Mouse (Mus musculus): ENCODE measurements around the gene Myof. TPM values are rescaled to one million over a fixed set of nuclear protein-coding genes. Genes with fewer than 3 reads are reported as not detected.

Gene Myof
- polyA plus RNA-seq, 1 experiment from 2014 or later = 36.4 TPM

GRCm38 (mm10) chr19:37877511-37878167 is 165.7 kb downstream of the Myof start:
- ATAC-seq (no peak), DNase-seq (ENCODE audit: low spot score) (no peak)
- Histone ChIP-seq H3K9ac (replicated peaks; ENCODE audit: low read depth) (no peak overlapping the region), H3K4me1 (ENCODE audit: insufficient read depth, low read depth, low read length) (no peaks in the 10 kb centered on the region), H3K27ac (ENCODE audit: low read length) (no peak overlapping the region), H3K36me3 (ENCODE audit: insufficient read depth, low read length) (no peaks in the 10 kb centered on the region), H3K4me3 (ENCODE audit: low read depth, low read length) (no peak overlapping the region), H3K9me3 (ENCODE audit: low read length) (no peaks in the 10 kb centered on the region), H3K27me3 (replicated peaks; ENCODE audit: insufficient read depth, low read length) (0 out of 2 replicates have a peak, but pooled peaks cover 8% of the 10 kb centered on the region), H3K4me2 (replicated peaks; ENCODE audit: low read depth, low read length) (no peak overlapping the region)
- 13% methylated on average over 20 of the region's 20 CpGs for WGBS
- TF ChIP-seq EP300 (IDR thresholded peaks at IDR 0.05) (no peak), CTCF (IDR thresholded peaks at IDR 0.05) (no peak)

- DNase-seq (ENCODE audit: low spot score) (no peak), ATAC-seq (no peak)
- Histone ChIP-seq H3K9me3 (ENCODE audit: low read length) (no peaks in the 10 kb centered on the region), H3K27ac (ENCODE audit: low read length) (no peak overlapping the region), H3K27me3 (replicated peaks; ENCODE audit: insufficient read depth, low read length) (0 out of 2 replicates have a peak, but pooled peaks cover 8% of the 10 kb centered on the region), H3K4me3 (ENCODE audit: low read depth, low read length) (no peak overlapping the region), H3K4me2 (replicated peaks; ENCODE audit: low read depth, low read length) (no peak overlapping the region), H3K36me3 (ENCODE audit: insufficient read depth, low read length) (no peaks in the 10 kb centered on the region), H3K9ac (replicated peaks; ENCODE audit: low read depth) (no peak overlapping the region), H3K4me1 (ENCODE audit: insufficient read depth, low read depth, low read length) (no peaks in the 10 kb centered on the region)
- TF ChIP-seq EP300 (IDR thresholded peaks at IDR 0.05) = no peak
- no peak for TF ChIP-seq CTCF (IDR thresholded peaks at IDR 0.05)
- 64% methylated on average over 6 of the region's 6 CpGs for WGBS
Observed at GRCm38 (mm10) chr19:37876605-37877245, 166.7 kb downstream of the Myof start.

DNA sequence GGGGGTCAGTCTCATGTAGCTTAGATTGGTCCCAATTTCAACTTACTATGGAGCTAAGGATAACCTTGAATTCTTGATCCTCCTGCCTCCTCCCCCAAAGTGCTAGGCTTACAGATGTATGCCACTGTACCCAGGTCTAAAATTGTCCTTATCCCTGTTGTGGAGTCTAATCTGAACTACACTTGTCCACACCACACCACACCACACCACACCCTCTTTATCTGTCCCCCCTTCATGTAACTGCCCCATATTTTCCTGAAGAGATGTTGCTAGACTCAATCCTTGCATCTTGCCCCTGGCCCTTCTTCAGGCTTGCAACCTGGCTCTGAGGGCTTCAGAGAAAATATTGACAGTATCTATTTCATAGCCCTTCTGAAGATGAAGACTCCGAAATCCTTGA is 169.9 kb downstream of the Myof start:
- no peak overlapping the region for H3K4me3 ChIP-seq (ENCODE audit: low read depth, low read length)
- H3K4me2 ChIP-seq (replicated peaks; ENCODE audit: low read depth, low read length) = no peak overlapping the region
- 0 out of 2 replicates have a peak, but pooled peaks cover 8% of the 10 kb centered on the region for H3K27me3 ChIP-seq (replicated peaks; ENCODE audit: insufficient read depth, low read length)
- TF ChIP-seq CTCF (IDR thresholded peaks at IDR 0.05) = no peak
- TF ChIP-seq EP300 (IDR thresholded peaks at IDR 0.05) = no peak
- H3K9me3 ChIP-seq (ENCODE audit: low read length) = no peaks in the 10 kb centered on the region
- H3K9ac ChIP-seq (replicated peaks; ENCODE audit: low read depth) = no peak overlapping the region
- no peak overlapping the region for H3K27ac ChIP-seq (ENCODE audit: low read length)
- 61% methylated on average over 1 of the region's 1 CpGs for WGBS
- no peak for ATAC-seq
- H3K36me3 ChIP-seq (ENCODE audit: insufficient read depth, low read length) = no peaks in the 10 kb centered on the region
- no peak for DNase-seq (ENCODE audit: low spot score)
- H3K4me1 ChIP-seq (ENCODE audit: insufficient read depth, low read depth, low read length) = no peaks in the 10 kb centered on the region

GRCm38 (mm10) chr19:37867592-37867991 is 175.8 kb downstream of the Myof start:
- Histone ChIP-seq H3K4me3 (ENCODE audit: low read depth, low read length) (no peak overlapping the region), H3K9me3 (ENCODE audit: low read length) (no peaks in the 10 kb centered on the region), H3K4me2 (replicated peaks; ENCODE audit: low read depth, low read length) (no peak overlapping the region), H3K27ac (ENCODE audit: low read length) (no peak overlapping the region), H3K36me3 (ENCODE audit: insufficient read depth, low read length) (no peaks in the 10 kb centered on the region), H3K4me1 (ENCODE audit: insufficient read depth, low read depth, low read length) (no peaks in the 10 kb centered on the region), H3K9ac (replicated peaks; ENCODE audit: low read depth) (no peak overlapping the region), H3K27me3 (replicated peaks; ENCODE audit: insufficient read depth, low read length) (no peaks in the 10 kb centered on the region)
- TF ChIP-seq CTCF (IDR thresholded peaks at IDR 0.05) (no peak), EP300 (IDR thresholded peaks at IDR 0.05) (no peak)
- ATAC-seq (no peak), DNase-seq (ENCODE audit: low spot score) (no peak)
- 74% methylated on average over 3 of the region's 3 CpGs for WGBS

DNA sequence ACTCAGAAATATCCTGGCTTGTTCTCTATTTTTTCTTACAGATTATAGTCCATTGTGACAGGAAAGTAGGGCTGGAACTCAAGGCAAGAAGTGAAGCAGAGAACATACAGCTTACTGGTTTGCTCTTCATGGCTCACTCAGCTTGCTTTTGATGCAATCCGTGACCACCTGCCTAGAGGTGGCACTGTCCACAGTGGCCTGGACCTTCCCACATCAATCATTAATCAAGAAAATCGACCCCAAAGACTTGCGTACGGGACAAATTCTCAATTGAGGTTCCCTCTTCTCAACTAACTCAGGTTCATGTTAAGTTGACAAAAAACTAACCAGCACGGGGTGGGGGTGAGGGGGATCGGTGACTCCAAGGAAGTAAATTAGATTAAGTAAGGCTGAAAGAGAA is 176.4 kb downstream of the Myof start:
- TF ChIP-seq EP300 (IDR thresholded peaks at IDR 0.05) = no peak
- no peak for TF ChIP-seq CTCF (IDR thresholded peaks at IDR 0.05)
- H3K9me3 ChIP-seq (ENCODE audit: low read length) = no peaks in the 10 kb centered on the region
- H3K4me1 ChIP-seq (ENCODE audit: insufficient read depth, low read depth, low read length) = no peaks in the 10 kb centered on the region

DNA sequence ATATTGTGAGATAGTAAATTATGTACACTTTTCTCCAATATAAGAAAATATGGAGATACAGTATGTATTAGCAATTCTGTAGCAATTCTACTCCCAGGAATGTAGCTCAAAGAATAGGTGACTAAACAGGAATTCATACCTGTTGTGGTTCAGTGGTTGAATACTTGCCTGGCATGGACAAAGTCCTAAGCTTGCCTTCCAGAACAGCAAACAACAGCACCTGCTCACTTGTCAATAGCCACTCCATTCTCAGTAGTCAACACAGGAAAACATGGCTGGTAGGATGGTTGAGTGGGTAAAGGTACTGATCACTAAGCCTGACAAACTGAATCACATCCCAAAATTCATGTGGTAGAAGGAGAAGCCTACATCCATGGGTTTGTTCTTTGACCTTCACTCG is 182.2 kb downstream of the Myof start:
- no peaks in the 10 kb centered on the region for H3K36me3 ChIP-seq (ENCODE audit: insufficient read depth, low read length)
- no peak overlapping the region for H3K27ac ChIP-seq (ENCODE audit: low read length)
- H3K27me3 ChIP-seq (replicated peaks; ENCODE audit: insufficient read depth, low read length) = no peaks in the 10 kb centered on the region
- TF ChIP-seq CTCF (IDR thresholded peaks at IDR 0.05) = no peak
- TF ChIP-seq EP300 (IDR thresholded peaks at IDR 0.05) = no peak
- no peak overlapping the region for H3K4me3 ChIP-seq (ENCODE audit: low read depth, low read length)
- no peak overlapping the region for H3K9ac ChIP-seq (replicated peaks; ENCODE audit: low read depth)
- DNase-seq (ENCODE audit: low spot score) (no peak), ATAC-seq (no peak)
- H3K9me3 ChIP-seq (ENCODE audit: low read length) = no peaks in the 10 kb centered on the region
- H3K4me2 ChIP-seq (replicated peaks; ENCODE audit: low read depth, low read length) = no peak overlapping the region
- 76% methylated on average over 1 of the region's 1 CpGs for WGBS
- H3K4me1 ChIP-seq (ENCODE audit: insufficient read depth, low read depth, low read length) = no peaks in the 10 kb centered on the region

More for the DNA sequence above, 176.4 kb downstream of the Myof start:
- H3K4me3 ChIP-seq (ENCODE audit: low read depth, low read length) = no peak overlapping the region
- DNase-seq (ENCODE audit: low spot score) (no peak), ATAC-seq (no peak)
- H3K9ac ChIP-seq (replicated peaks; ENCODE audit: low read depth) = no peak overlapping the region
- no peaks in the 10 kb centered on the region for H3K27me3 ChIP-seq (replicated peaks; ENCODE audit: insufficient read depth, low read length)
- no peak overlapping the region for H3K27ac ChIP-seq (ENCODE audit: low read length)
- H3K4me2 ChIP-seq (replicated peaks; ENCODE audit: low read depth, low read length) = no peak overlapping the region
- WGBS = 80% methylated on average over 6 of the region's 6 CpGs
- H3K36me3 ChIP-seq (ENCODE audit: insufficient read depth, low read length) = no peaks in the 10 kb centered on the region
